Mouse (Mus musculus) ES-Bruce4 (cell line): ENCODE data around the gene Dnajc22. TPM values are rescaled to one million over a fixed set of nuclear protein-coding genes. Genes with fewer than 3 reads are reported as not detected.
A peak's percentile ranks its signal among the peaks of the same experiment; 100 is the strongest.

Experiments used
- H3K27ac ChIP-seq: 2 replicates; pipeline ENCODE4 v1.5.1; 2012; ENCODE audit warnings: low read length, inconsistent platforms; ENCODE audit not compliant: insufficient read depth
- H3K27me3 ChIP-seq: 2 replicates; pipeline ENCODE4 v1.6.1; 2012; ENCODE audit warnings: mild to moderate bottlenecking, low read length, inconsistent platforms; ENCODE audit not compliant: control insufficient read depth, poor library complexity, insufficient read depth, severe bottlenecking
- H3K36me3 ChIP-seq: 2 replicates; pipeline ENCODE4 v1.6.1; 2012; ENCODE audit warnings: inconsistent platforms, mild to moderate bottlenecking, low read length, moderate library complexity; ENCODE audit not compliant: control insufficient read depth, poor library complexity, insufficient read depth, severe bottlenecking
- H3K4me1 ChIP-seq: one replicate; pipeline ENCODE4 v1.8.1; 2011; ENCODE audit warnings: low read length; ENCODE audit not compliant: control insufficient read depth, insufficient read depth
- H3K4me3 ChIP-seq: 2 replicates; pipeline ENCODE4 v1.5.1; 2011; ENCODE audit warnings: low read depth, mild to moderate bottlenecking, low read length
- H3K9ac ChIP-seq: 2 replicates; pipeline ENCODE4 v1.6.1; 2012; ENCODE audit warnings: low read depth, mild to moderate bottlenecking, inconsistent platforms; ENCODE audit not compliant: poor library complexity, severe bottlenecking
- H3K9me3 ChIP-seq: replicated peaks from 2 replicates; pipeline ENCODE4 v1.6.1; 2012; ENCODE audit warnings: mild to moderate bottlenecking, low read length, inconsistent platforms; ENCODE audit not compliant: control insufficient read depth, poor library complexity, insufficient read depth, severe bottlenecking
- CTCF ChIP-seq: IDR thresholded peaks from one replicate; pipeline ENCODE4 v1.8.1; 2011; ENCODE audit warnings: low read depth, low read length
- EP300 ChIP-seq: IDR thresholded peaks from 2 replicates; pipeline ENCODE4 v1.6.1; 2011; ENCODE audit warnings: low read depth, low read length; ENCODE audit not compliant: insufficient read depth
- POLR2A ChIP-seq: IDR thresholded peaks from one replicate; pipeline ENCODE4 v1.8.1; 2011; ENCODE audit warnings: low read length; ENCODE audit not compliant: insufficient read depth
- polyA plus RNA-seq: library from polyadenylated mRNA; stranded (reverse); fragments of >200 nt; gene quantifications from 2 replicates; pipeline ENCODE4 v1.2.4, GENCODE M21; 2011; ENCODE audit warnings: low read depth; ENCODE audit not compliant: missing spikeins, insufficient read depth, insufficient read length

The Dnajc22 gene
- polyA plus RNA-seq, 1 experiment: 5.0 TPM

DNA sequence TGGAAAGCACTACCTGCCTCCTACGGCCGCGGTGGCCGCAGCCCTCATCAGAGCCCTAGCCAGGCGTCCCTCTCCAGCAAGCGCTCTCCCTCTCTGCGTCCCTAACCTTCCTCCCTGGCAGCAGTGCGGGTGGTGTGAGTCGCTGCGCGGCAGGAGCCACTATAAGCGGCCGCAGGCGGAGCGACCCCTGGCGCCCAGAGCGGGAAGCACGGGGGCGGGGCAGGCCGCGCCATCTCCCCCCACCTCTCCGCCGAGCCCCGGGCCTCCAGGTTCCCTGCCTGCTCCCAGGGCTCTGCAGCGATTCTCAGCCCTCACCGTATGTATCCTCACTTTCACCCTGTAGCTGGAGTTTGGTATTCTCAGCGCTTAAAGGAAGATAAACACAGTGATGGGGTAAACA lies 4.7 kb upstream of the Dnajc22 start:
- Histone ChIP-seq H3K4me1 (peaks cover 4% of the 10 kb centered on the region), H3K9ac (peak overlapping the region; percentile 46), H3K9me3 (no peaks in the 10 kb centered on the region), H3K27me3 (no peaks in the 10 kb centered on the region), H3K36me3 (no peaks in the 10 kb centered on the region), H3K4me3 (peak overlapping the region; percentile 65), H3K27ac (no peak overlapping the region)
- TF ChIP-seq CTCF (peak; percentile 78), EP300 (no peak), POLR2A (no peak)

DNA sequence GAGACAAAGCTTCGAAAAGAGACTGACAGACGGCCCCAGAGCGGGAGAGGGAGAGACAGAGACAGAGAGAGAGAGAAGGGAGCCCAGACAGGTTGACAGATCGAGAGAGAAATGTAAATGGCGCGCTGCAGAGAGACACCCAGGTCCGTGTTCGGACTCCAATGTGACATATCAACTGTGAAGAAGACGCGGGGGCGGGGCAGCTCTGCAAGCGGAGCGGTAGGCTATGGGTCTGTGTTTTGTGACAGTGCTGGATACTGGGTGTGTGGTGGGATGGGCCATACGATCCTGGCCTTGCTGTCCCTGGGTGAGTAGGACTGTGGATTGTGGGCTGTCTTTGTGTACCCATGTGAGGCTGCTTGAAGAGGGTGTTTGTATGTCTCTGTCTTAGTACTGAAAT lies 3.9 kb upstream of the Dnajc22 start:
- Histone ChIP-seq H3K9ac (no peak overlapping the region), H3K4me1 (peaks cover 1% of the 10 kb centered on the region), H3K4me3 (no peak overlapping the region), H3K9me3 (no peaks in the 10 kb centered on the region), H3K27ac (no peak overlapping the region), H3K36me3 (no peaks in the 10 kb centered on the region), H3K27me3 (no peaks in the 10 kb centered on the region)
- TF ChIP-seq EP300 (no peak), CTCF (no peak), POLR2A (no peak)

DNA sequence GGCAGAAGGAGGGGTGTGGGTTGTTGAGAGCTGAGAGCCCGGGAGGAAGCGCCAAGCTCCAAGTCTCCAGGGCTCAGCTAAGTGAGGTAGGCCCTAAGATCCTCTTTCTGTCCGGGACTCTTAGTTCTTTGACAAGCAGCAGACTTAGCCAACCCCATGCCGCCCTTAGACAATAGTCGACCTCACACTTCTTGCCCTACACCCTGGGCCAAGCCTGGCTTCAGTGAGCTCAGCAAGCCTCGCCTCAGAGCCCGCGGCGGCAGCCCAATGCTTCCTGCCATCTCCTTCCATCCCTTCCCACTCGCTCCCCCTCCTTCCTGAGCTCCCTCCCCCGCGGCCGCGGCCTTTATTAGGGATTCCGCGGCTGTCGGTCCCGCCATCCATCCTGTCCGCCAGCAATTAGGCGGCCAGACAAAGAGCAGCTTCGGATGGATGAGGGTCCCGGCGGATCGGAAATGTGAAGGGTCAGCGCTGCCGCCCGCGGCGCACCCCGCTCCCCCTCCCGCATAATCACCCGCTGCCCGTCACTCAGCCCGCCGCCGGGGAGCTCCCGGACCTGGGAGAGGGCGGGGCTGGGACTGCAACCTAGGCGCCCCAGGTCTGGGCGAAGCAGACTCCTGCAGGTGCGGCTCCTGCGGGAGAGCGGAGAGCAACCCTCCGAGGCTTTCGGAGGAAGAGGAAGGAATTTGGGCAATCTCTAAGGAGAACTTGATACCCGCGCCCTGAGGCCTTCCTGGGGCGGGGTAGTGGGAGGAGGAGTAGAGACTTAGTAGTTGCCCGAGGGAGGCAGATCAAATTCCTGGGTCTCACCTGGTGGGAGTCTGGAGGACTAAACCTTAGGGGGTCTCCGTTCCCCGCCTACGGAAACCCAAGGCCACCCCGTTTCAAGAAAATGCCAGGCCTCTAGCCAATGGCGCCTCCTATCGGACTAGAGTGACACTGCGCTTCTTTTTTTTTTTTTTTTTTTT lies 605 bp downstream of the Dnajc22 start:
- Histone ChIP-seq H3K27ac (no peak overlapping the region), H3K9me3 (no peaks in the 10 kb centered on the region), H3K36me3 (no peaks in the 10 kb centered on the region), H3K4me1 (peaks cover 1% of the 10 kb centered on the region), H3K27me3 (peaks cover 30% of the 10 kb centered on the region), H3K4me3 (peak overlapping the region; percentile 41), H3K9ac (peak overlapping the region; percentile 54)
- TF ChIP-seq POLR2A (no peak), EP300 (0 out of 2 replicates have a peak, but pooled peaks have one; percentile 43), CTCF (peak; percentile 46)

DNA sequence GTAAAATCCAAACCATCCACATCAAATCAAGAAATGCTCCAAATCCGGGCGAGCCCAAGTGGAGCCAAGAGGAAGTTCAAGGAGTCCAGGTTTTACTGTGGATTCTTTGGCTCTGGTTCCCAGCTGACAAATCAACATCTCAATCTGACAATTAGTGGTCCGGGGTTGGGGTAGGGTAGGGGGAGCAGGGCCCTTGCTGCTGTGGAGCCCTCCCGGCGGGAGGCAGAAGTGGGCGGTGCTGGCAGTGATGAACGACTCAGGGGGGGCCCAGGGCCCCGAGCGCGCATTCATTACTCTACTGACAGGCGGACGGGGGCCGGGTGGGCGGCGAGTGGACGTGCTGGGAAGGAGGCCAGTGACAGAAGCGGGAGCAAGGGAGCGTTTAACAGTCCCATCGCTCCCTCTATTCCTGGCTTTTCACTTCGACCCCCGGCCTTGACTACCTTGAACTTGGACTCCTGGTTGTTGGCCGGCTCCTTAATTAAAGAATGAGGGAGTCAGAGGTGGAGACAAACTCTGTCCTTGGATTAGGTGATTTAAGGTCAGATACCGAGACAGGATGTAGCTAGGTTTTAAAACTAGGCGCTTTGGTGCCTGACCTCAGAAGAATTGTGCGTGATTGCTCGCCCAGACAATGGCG lies 1.8 kb downstream of the Dnajc22 start:
- Histone ChIP-seq H3K36me3 (no peaks in the 10 kb centered on the region), H3K27ac (no peak overlapping the region), H3K27me3 (peaks cover 30% of the 10 kb centered on the region), H3K9me3 (no peaks in the 10 kb centered on the region), H3K4me1 (peaks cover 1% of the 10 kb centered on the region), H3K4me3 (no peak overlapping the region), H3K9ac (no peak overlapping the region)
- TF ChIP-seq EP300: no peak
- no peak for TF ChIP-seq CTCF
- no peak for TF ChIP-seq POLR2A

DNA sequence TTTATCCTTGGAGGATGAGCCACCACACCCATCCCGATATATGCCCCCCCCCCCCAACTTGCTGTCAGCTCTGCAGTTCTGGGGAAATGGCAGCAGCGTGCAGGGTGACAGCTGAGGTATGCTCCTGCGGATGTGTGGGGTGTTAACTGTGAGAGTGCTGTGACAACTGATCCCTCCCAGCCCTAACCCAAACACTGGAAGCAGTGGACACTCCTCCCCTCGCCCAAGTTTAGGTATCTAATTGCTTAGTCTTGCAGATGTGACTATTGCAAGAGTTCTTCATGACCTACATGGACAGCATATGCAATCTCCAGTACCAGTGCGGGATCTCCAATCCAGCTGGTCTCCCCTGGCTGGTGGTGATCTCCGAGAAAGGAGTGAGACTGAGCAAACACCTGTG lies 2.4 kb downstream of the Dnajc22 start:
- H3K9ac ChIP-seq: no peak overlapping the region

More for the DNA sequence above, 2.4 kb downstream of the Dnajc22 start:
- H3K36me3 ChIP-seq: no peaks in the 10 kb centered on the region
- H3K27ac ChIP-seq: no peak overlapping the region
- no peak overlapping the region for H3K4me3 ChIP-seq
- peaks cover 1% of the 10 kb centered on the region for H3K4me1 ChIP-seq
- no peaks in the 10 kb centered on the region for H3K9me3 ChIP-seq
- H3K27me3 ChIP-seq: peaks cover 30% of the 10 kb centered on the region
- TF ChIP-seq CTCF: no peak
- no peak for TF ChIP-seq POLR2A
- TF ChIP-seq EP300: no peak
